In genomic region chr3:107516776-107517630, GRCm38 (mm10) we compare ENCODE assay signal across 9 mouse cellular contexts. TPM values are rescaled to one million over a fixed set of nuclear protein-coding genes. Genes with fewer than 3 reads are reported as not detected.
DNase-seq lines count a peak whose midpoint lies in the region; ATAC-seq lines count a peak whose summit lies in the region.
"Had no signal": no experiment of that assay in that cellular context is flagged by ENCODE, and none has a peak within 500 bp of the region (broad histone marks: within the 10 kb centered on the region; RNA-seq: fewer than 3 reads in every experiment).

No protein-coding gene starts in this region.

- H3K27ac ChIP-seq in forebrain, embryonic 10.5 days, result peak overlapping the region; percentile 85
- 0 out of 2 replicates have a peak overlapping the region, but pooled peaks have one; percentile 5 for H3K27ac ChIP-seq in midbrain, embryonic 12.5 days (replicated peaks)

- peaks cover 28% of the 10 kb centered on the region for H3K4me1 ChIP-seq in forebrain, embryonic 10.5 days
- peaks cover 20% of the 10 kb centered on the region for H3K4me1 ChIP-seq in midbrain, embryonic 12.5 days

- H3K9ac ChIP-seq in midbrain, embryonic 12.5 days (replicated peaks), result peak overlapping the region; percentile 55

- peak overlapping the region; percentile 94 for H3K4me2 ChIP-seq in midbrain, embryonic 12.5 days (replicated peaks)

- peak; percentile 71 for ATAC-seq in cerebellum, adult (ENCODE audit: insufficient number of reproducible peaks, low FRiP score, low TSS enrichment)
- ATAC-seq in midbrain, embryonic 12.5 days (ENCODE audit: low FRiP score, low read depth), result peak; percentile 71

- H3K36me3 ChIP-seq in forebrain, embryonic 10.5 days (replicated peaks), result no peaks in the 10 kb centered on the region
- H3K36me3 ChIP-seq in midbrain, embryonic 12.5 days, result no peaks in the 10 kb centered on the region

- peak overlapping the region; percentile 71 for H3K4me3 ChIP-seq in forebrain, embryonic 10.5 days
- peak overlapping the region; percentile 57 for H3K4me3 ChIP-seq in midbrain, embryonic 12.5 days

- H3K9me3 ChIP-seq in forebrain, embryonic 10.5 days, result no peaks in the 10 kb centered on the region
- H3K9me3 ChIP-seq in midbrain, embryonic 12.5 days, result no peaks in the 10 kb centered on the region

- no peak for DNase-seq in cerebellum, adult 8-10 months
- peak; percentile 79 for DNase-seq in ZHBTc4 (ENCODE audit: low read depth, low spot score)
- peak; percentile 78 for DNase-seq in forebrain, embryonic 10.5 days (ENCODE audit: extremely low spot score, low spot score)
- DNase-seq in kidney, adult 9 months, result peak; percentile 25
- DNase-seq in gastrocnemius, postnatal 4 days (ENCODE audit: low spot score in 2 of 2), result no peak
- no peak for DNase-seq in frontal cortex, postnatal 14 days (ENCODE audit: low spot score in 2 of 2)

- 4% methylated on average over 55 of the region's 55 CpGs for WGBS in forebrain, embryonic 10.5 days
- 4% methylated on average over 55 of the region's 55 CpGs for WGBS in midbrain, embryonic 12.5 days

- H3K27me3 ChIP-seq in forebrain, embryonic 10.5 days (ENCODE audit: poor library complexity, severe bottlenecking), result peaks cover 76% of the 10 kb centered on the region
- peaks cover 61% of the 10 kb centered on the region for H3K27me3 ChIP-seq in midbrain, embryonic 12.5 days

RNA-seq across cellular contexts. Expression of gene Slc6a17, which starts 0.8 kb away (rescaled TPM):
- 2.4 and 3.7 TPM in 2 replicates for polyA plus RNA-seq in forebrain, embryonic 10.5 days (2016; fragmentation: Nextera tagmentation; extraction: Ambion mirVana)
- 4.2 and 4.5 TPM in 2 replicates for polyA plus RNA-seq in midbrain, embryonic 12.5 days (2016; fragmentation: Nextera tagmentation; extraction: Ambion mirVana)
- 1 to 10 TPM; 1.2 to 1.4 TPM for total RNA-seq in gastrocnemius, postnatal 4 days (2021)

RNA-seq across cellular contexts. Expression of gene Ubl4b, which starts 37.9 kb away (rescaled TPM):
- polyA plus RNA-seq in forebrain, embryonic 10.5 days (2016; fragmentation: Nextera tagmentation; extraction: Ambion mirVana), result 0.46 and 0.54 TPM in 2 replicates
- not detected in 2 replicates for polyA plus RNA-seq in midbrain, embryonic 12.5 days (2016; fragmentation: Nextera tagmentation; extraction: Ambion mirVana)
- not detected for total RNA-seq in gastrocnemius, postnatal 4 days (2021)
- polyA plus RNA-seq: large intestine, adult 2 months had no signal

RNA-seq across cellular contexts. Expression of gene Kcnc4, which starts 57.7 kb away (rescaled TPM):
- polyA plus RNA-seq in forebrain, embryonic 10.5 days (2016; fragmentation: Nextera tagmentation; extraction: Ambion mirVana), result not detected in 2 replicates
- polyA plus RNA-seq in midbrain, embryonic 12.5 days (2016; fragmentation: Nextera tagmentation; extraction: Ambion mirVana), result 0.47 and 0.51 TPM in 2 replicates
- total RNA-seq in gastrocnemius, postnatal 4 days (2021), result 10 to 100 TPM; 37.2 to 45.8 TPM

Comparison
In these comparisons a context has a peak if more than half of its experiments do, and no peak if none do; other contexts are left out.
1. DNase-seq: peak in ZHBTc4 (single experiment), forebrain, embryonic 10.5 days (single experiment) and kidney, adult 9 months (single experiment); none in cerebellum, adult 8-10 months (single experiment), gastrocnemius, postnatal 4 days (0 of 2) and frontal cortex, postnatal 14 days (0 of 2).